Mouse (Mus musculus) CH12.LX (cell line): ENCODE measurements around the gene Slc6a11.

Experiments
- CHD2 ChIP-seq: IDR thresholded peaks from 2 replicates; pipeline ENCODE4 v1.6.1; 2011; ENCODE audit warnings: low read length, improper control_type of control experiment
- CTCF ChIP-seq, 2 experiments: IDR thresholded peaks in 1 of 2; conservative IDR thresholded peaks in 1 of 2; 2 replicates each; pipeline ENCODE4 v1.5.1; 2011 to 2012; ENCODE audit warnings: low read depth in 2 of 2, low read length in 2 of 2, improper control_type of control experiment in 1 of 2, inconsistent platforms in 1 of 2, mild to moderate bottlenecking in 1 of 2, moderate library complexity in 1 of 2
- EP300 ChIP-seq: IDR thresholded peaks from 2 replicates; pipeline ENCODE4 v1.6.1; 2011; ENCODE audit warnings: low read length, improper control_type of control experiment
- MEF2A ChIP-seq: IDR thresholded peaks from 2 replicates; pipeline ENCODE4 v1.6.1; 2014; ENCODE audit warnings: low read depth, mild to moderate bottlenecking, inconsistent platforms, low read length, improper control_type of control experiment, borderline replicate concordance
- MXI1 ChIP-seq: IDR thresholded peaks from 2 replicates; pipeline ENCODE4 v1.6.1; 2011; ENCODE audit warnings: mild to moderate bottlenecking, low read depth, low read length, improper control_type of control experiment
- NRF1 ChIP-seq: IDR thresholded peaks from 2 replicates; pipeline ENCODE4 v1.6.1; 2014; ENCODE audit warnings: low read depth, mild to moderate bottlenecking, inconsistent platforms, low read length, improper control_type of control experiment, moderate library complexity
- PAX5 ChIP-seq: IDR thresholded peaks from 2 replicates; pipeline ENCODE4 v1.6.1; 2012; ENCODE audit warnings: low read length, inconsistent platforms, mixed read lengths
- POLR2A ChIP-seq: IDR thresholded peaks from 2 replicates; pipeline ENCODE4 v1.6.1; 2011; ENCODE audit warnings: low read depth, mild to moderate bottlenecking, improper control_type of control experiment, low read length
- SIN3A ChIP-seq: IDR thresholded peaks from 2 replicates; pipeline ENCODE4 v1.6.1; 2012; ENCODE audit warnings: low read length, improper control_type of control experiment, inconsistent platforms
- TBP ChIP-seq: conservative IDR thresholded peaks from 2 replicates; pipeline ENCODE4 v1.6.1; 2011; ENCODE audit warnings: low read depth, low read length, improper control_type of control experiment
- USF1 ChIP-seq: IDR thresholded peaks from 2 replicates; pipeline ENCODE4 v1.6.1; 2014; ENCODE audit warnings: low read depth, mild to moderate bottlenecking, inconsistent platforms, low read length, improper control_type of control experiment
- USF2 ChIP-seq: conservative IDR thresholded peaks from 2 replicates; pipeline ENCODE4 v1.6.1; 2011; ENCODE audit warnings: low read depth, low read length, improper control_type of control experiment
- ZMIZ1 ChIP-seq: IDR thresholded peaks from 2 replicates; pipeline ENCODE4 v1.6.1; 2012; ENCODE audit warnings: low read depth, mild to moderate bottlenecking, inconsistent platforms, low read length, improper control_type of control experiment

GRCm38 (mm10) chr6:114204557-114204956 is 73.5 kb downstream of the Slc6a11 start:
- TF ChIP-seq USF2 (no peak), POLR2A (no peak), MEF2A (no peak), MXI1 (no peak), CTCF (conservative IDR thresholded peaks at IDR 0.05 in 1 of 2, IDR thresholded peaks at IDR 0.05 in 1 of 2; ENCODE audit: low read depth in 2 of 2, low read length in 2 of 2) (no peak), USF1 (no peak), CHD2 (no peak), SIN3A (no peak), NRF1 (no peak), EP300 (no peak), PAX5 (no peak), ZMIZ1 (no peak), TBP (no peak)
